Mouse (Mus musculus) neutrophil, adult 59 days (primary cell): ENCODE measurements around the gene D1Pas1. TPM values are rescaled to one million over a fixed set of nuclear protein-coding genes. Genes with fewer than 3 reads are reported as not detected.

Source experiments
- total RNA-seq, 2 experiments: library from RNA; stranded (reverse); gene quantifications; 1 replicate in 1 of 2; 2 replicates in 1 of 2; pipeline ENCODE4 v1.2.4; 2023

The D1Pas1 gene
- total RNA-seq, result not detected

DNA sequence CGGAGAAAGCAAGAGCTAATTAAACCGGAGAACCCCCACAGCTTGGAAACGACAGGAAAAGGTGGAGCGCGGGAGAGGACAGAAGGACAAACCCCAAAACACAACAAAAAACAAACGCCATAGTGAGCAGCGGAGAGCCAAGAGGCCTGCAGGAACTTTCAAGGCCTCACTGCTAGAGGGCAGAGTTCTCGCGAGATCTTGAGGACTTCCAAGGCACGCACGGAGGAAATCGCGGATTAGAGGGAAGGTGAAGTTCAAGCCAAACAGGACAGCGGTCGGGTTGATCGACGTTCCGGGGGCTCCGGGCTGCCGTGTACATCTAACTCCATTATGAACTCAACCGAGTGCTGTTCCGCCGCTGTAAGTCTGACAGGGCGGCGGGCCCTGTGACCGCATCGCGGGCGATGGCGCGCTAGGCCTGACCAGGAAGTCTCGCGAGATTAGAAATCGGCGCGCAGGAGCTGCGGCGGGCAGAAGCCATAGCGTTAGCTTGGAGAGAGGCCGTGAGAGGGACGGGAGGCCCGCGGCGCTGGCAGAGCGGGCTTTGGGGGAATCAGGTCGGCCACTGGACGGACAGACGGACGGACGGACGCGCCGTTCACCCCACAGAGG lies at the start of gene D1Pas1:
Gene D1Pas1 (plus strand): TSS at position 216 of the 612 bp plus-strand sequence.

Other genes with a start within 250 kb of the D1Pas1 start
- gene Rrp15, start 218.1 kb upstream of the D1Pas1 start, total RNA-seq, result 1 to 10 TPM; 6.2 to 8.1 TPM
- gene Spata17, start 248.0 kb downstream of the D1Pas1 start, total RNA-seq, result not detected
- gene Gpatch2, start 248.1 kb downstream of the D1Pas1 start, total RNA-seq, result 10 to 100 TPM; 11.7 to 11.9 TPM